Mouse (Mus musculus) neutrophil, adult 5-6 weeks (primary cell): ENCODE measurements around the gene Dolpp1. TPM values are rescaled to one million over a fixed set of nuclear protein-coding genes. Genes with fewer than 3 reads are reported as not detected.

Source experiments
- ATAC-seq: fragments of 151-379, 151-347 bp; 2 replicates; pipeline ENCODE4 v1.8.0; 2017; ENCODE audit warnings: mild to moderate bottlenecking, moderate TSS enrichment; ENCODE audit not compliant: insufficient number of reproducible peaks, poor library complexity, low FRiP score, severe bottlenecking; ENCODE audit errors: extremely low read depth
- total RNA-seq: library from RNA; stranded (forward); fragments of 200-1000 nt; gene quantifications from 2 replicates; pipeline ENCODE4 v1.2.3, GENCODE M21; 2017

Gene Dolpp1
- total RNA-seq, 1 experiment from 2014 or later, result 21.2 TPM

DNA sequence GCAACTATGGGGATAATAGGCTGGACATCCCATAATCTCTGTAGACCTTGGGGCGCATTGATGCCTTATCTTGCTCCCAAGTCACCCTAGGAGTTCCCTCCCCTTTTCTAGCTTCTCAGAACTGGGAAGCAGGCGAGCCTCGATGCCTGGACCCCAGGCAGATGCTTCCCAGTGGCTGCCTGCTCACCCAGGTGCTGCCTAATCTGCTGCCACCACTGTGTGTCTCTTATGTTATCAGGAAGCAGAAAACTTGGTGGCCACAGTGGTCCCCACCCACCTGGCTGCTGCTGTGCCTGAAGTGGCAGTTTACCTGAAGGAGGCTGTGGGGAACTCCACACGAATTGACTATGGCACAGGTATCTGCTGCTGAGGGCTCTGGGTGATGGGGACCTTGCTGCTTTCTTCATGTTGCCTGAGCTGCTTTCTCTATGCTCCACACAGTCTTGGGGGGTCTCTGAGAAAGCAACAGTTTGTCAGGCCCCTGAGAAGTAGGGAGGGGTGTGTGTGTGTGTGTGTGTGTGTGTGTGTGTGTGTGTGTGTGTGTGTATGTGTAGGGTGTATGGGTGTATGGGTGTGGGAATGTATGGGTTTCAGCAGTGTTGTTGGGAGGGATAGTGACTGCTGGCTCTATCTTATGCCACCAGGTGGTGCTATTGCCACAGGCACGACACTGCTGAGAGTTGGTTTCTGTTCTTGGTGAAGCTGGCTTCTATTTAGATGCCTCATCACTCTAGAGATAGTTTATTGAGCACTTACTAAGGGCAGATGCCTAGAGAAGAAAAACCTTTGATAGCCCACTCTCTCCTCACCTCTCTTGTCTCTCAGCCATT lies 43.5 kb downstream of the Dolpp1 start:
- peak; percentile 71 for ATAC-seq

DNA sequence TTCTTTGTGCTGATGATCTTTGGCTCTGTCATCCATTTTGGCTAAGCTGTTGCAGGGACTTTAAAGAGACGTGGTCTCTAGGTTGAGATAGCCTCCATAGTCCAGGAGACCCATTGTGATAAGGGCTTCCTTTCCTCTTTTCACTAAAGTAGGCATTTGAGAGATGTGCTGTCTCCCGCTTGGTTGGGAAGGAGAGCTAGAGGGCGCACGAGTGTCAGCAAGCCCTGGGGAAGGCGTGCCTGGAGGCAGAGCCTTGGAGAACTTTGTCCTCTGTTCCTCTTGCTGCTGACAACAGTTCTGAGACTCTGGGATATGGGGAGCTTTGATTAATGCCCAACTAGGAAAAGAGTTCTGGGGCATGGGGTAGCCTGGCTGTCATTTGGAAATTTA lies 44.1 kb downstream of the Dolpp1 start:
- no peak for ATAC-seq

DNA sequence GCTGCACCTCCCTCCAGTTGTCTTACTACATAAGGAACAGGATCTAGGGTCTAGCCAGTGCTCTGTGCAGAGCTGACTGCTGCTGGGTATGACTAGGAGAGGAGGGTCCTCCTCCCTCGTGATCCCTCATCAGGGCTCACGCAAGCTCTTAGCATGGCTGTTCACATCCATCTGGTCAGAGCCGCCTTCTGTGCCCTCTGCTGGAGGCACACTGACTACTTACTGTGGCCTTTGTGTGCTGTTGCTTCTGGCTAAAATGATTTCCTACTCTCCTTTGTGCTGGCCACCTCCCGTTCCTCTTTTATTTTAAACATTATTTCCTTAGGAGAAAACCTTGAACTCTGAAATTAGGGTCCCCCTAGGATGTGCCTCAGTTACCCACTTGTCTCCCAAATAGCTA lies 44.8 kb downstream of the Dolpp1 start:
- no peak for ATAC-seq

DNA sequence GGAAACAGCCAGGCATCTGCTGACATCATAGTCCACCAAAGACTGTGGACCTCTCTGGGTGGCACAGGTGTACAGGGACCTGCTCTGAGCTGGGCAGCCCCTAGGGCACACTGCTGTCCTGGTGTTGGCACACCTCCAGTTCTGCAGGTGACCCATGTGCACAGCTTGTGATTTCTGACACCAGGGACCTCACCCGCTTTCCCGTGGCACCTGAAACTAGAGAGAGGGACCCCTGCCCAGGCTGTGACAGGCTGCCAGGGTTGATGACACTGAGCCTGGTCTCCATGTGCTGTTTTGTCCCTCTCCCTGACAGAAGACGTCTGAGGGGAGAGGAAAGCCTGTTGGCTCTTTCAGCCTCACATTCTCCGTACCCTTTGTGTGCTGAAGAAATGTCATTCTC lies 45.7 kb downstream of the Dolpp1 start:
- ATAC-seq, result no peak

DNA sequence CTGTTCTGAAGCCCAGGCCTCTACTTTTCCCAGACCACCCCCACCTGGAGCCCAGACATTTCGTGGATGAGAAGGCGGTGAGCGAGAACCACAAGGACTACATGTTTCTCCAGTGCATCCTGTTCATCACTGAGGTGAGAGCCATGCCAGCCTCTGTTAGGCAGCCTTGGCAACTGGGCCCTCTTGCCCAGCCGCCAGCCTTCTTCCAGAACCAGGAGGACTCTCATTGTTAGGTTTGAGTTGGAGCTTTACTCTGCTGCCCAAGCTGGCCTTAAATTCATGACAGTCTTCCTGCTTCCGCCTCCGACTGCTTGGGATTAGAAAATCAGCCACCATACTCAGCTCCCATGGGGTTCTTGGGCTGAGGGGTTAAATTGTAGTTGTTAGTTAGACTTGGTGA lies 47.6 kb downstream of the Dolpp1 start:
- no peak for ATAC-seq

DNA sequence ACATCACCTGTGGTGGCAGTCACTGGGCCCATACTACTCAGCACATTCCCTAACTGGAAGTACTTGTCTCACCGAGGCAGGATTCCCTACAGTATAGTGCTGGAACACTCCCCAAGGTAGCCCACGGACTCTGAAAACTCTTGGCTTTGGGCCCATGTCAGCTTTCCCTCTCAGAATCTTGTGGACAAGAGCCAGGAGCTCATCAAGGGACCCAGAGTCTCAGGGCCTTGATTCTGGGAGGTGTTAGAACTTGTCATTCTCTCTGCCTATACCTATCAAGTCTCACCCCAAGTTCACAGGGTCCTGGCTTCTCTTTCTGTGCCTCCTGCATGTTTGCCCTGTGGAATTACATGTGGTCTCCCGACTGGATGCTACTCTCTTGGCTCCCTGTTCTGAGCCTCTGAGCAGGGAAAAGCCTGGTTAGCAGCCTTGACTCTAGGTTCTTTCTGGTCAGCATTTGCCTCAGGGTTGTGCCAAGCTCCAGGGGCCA lies 48.2 kb downstream of the Dolpp1 start:
- ATAC-seq, result no peak

DNA sequence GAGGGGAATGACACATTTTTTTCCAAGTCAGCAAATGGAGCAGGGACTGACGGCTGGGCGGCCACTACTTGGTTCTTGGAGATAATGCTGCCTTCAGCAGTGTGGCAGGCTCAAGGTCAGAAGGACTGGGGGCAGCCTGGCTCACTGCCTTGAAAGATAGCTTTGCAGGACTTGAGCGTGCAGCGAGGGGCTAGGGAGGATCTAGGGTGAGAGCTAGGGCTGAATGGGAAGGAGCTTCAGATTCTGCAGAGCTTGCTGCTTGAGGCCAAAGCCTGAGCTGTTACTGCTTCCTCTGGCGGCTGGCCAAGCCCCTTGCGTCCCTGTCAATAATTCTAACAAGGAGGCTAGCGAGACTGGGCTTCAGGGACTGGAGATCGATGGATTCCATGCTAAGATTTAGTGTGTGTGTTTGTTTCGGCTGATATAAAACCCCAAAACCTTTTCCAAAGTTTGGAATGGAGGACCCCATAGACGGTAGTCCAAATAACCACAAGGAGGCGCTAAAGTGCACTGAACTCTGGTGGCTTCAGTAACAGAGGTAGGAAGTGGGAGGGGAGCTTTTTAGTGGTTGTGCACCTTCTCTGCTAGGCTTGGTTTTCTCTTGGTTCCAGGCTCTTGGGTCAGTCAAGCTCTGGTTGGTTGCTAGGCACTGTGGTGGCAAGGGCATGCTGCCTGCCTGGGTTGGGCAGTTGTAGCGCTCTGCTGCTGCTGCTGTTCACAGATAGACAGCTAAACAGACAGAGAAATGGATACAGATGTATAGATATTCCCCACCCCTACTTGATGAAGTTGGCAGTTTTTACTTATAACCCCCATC lies 48.9 kb downstream of the Dolpp1 start:
- ATAC-seq, result peak; percentile 78

DNA sequence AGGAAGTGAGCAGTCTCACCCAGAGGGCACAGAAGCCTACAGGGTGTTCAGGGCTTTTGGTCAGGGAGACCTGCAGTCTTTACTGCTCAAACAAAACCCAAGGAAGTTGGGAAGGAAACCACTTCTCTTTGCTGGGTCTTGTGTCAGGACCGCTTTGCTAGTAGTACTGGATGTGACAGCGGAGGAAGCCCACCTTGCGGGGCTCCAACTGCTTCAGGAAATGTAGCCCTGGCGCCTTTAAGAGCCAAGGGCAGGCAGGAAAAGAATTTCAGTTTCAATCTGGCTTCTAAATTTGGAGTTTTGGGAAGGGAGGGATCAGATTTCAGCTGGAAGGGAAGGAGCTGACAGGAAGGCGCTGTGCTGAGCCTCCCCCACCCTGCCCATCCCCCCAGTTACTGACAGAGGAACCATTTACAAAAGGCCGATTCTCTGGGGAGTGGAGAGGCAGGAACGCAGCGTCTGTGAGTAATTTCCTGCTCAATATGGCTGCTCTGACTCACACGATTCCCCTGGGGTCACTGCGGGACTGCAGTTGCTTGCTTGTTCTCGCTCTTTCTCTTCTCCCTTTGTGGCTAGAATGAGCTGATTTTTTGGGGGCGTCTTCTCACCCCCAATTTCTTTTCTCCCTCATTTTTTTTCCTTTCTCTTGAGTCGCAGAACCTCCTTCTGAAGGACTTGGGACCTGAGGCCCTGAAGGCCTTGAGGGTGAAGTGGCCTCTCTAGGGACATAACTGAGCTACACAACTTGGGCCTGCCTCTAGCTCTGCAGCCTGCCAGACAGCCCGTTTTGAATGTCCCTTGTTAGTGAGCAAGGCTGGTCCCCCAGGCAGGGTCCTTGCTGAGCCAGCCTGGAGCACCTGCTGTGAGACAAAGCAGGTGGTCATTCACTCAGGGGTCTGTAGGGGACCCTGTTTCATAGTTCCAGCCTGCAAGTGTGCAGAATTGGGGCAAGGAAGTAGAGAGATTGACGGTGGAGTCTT lies 49.8 kb downstream of the Dolpp1 start:
- ATAC-seq, result peak; percentile 69

DNA sequence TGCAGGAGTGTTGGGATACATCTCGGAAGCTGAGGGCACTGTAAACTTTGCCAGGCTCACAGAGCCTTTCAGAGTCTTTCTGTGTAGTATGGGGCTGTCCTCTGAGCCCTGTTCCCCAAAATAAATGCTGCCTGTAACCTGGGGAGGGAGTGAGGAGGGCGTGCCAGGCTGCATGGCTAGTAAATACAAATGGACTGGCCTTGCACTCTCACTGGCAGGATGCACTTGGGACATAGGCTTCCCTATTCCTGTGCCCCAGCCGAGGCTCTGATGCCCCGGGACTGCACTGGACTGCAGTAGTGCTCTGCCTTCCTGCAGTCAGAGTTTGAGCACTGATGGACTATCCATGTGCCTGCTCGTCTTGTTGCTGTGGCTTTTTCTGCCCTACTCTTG lies 50.4 kb downstream of the Dolpp1 start:
- ATAC-seq, result no peak

DNA sequence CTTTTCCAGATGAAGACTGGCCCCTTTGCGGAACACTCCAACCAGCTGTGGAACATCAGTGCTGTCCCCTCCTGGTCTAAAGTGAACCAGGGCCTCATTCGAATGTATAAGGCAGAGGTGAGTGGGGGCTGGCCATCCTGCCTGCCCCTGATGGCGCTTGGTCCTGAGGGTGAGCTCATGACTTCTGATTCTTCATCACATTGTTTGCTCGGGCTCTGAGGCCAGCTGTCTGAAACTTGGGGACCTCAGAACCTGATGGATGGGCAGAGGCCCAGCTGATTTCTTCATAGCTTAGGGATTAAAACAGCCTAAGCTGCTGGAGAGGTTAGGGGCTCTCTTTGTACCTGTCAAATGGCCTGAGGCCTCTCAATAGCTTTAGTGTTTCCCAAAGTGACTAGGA lies 51.2 kb downstream of the Dolpp1 start:
- no peak for ATAC-seq

DNA sequence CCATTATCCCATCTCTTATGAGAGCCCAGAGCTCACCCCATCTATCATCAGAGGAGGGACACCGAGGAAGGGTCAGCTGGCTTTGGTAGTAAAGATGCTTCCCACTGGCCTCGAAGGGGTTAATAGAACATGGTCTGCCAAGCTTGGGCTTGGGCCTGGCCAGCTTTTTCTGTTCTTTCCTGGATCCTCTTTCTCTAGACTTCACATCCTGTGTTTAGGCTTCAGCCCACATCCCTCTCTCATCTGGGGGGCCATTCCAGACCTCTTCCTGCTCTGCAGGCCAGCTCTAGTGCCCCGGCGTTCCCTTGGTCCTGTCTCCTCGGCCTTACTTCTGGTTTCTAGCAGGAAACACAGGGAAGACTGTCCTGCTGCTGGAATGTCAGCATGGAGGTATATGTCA lies 52.0 kb downstream of the Dolpp1 start:
- no peak for ATAC-seq

DNA sequence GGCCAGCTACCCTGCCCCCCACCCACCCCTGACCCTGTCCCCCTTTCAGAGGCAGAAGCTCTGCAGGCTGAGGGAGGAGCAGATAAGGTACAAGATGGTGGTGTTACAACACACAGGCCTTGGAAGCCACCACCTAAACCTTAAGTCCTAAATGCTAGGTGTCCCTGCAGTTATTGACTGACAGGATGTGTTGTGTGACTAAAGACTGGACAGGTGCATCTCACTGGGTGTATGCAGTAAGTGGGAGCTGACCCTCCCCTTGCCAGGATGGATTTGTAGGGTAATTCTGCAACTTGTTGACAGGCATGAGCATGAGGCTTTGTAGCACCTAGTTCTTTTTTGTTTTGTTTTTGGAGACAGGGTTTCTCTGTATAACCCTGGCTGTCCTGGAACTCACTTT lies 52.4 kb downstream of the Dolpp1 start:
- ATAC-seq, result no peak

DNA sequence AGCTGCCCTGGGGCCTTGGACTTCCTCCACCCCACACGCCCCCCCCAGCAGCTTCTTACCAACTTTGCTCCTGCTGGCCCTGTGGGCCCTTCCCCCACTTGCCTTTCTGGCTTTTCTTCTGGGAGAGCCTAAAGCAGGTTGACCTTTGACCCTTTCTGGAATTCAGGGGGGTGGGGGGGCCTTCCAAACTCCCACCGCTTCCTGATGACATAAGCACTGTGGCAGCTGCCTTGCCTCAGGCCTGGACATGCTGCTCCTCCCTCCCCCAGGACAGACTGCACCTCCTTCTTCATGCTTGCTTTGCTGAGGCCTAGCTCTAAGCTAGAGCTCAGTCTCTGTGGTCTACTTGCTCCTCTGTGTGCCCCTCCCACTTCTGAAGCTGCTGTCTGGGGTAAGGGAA lies 53.3 kb downstream of the Dolpp1 start:
- ATAC-seq, result no peak

DNA sequence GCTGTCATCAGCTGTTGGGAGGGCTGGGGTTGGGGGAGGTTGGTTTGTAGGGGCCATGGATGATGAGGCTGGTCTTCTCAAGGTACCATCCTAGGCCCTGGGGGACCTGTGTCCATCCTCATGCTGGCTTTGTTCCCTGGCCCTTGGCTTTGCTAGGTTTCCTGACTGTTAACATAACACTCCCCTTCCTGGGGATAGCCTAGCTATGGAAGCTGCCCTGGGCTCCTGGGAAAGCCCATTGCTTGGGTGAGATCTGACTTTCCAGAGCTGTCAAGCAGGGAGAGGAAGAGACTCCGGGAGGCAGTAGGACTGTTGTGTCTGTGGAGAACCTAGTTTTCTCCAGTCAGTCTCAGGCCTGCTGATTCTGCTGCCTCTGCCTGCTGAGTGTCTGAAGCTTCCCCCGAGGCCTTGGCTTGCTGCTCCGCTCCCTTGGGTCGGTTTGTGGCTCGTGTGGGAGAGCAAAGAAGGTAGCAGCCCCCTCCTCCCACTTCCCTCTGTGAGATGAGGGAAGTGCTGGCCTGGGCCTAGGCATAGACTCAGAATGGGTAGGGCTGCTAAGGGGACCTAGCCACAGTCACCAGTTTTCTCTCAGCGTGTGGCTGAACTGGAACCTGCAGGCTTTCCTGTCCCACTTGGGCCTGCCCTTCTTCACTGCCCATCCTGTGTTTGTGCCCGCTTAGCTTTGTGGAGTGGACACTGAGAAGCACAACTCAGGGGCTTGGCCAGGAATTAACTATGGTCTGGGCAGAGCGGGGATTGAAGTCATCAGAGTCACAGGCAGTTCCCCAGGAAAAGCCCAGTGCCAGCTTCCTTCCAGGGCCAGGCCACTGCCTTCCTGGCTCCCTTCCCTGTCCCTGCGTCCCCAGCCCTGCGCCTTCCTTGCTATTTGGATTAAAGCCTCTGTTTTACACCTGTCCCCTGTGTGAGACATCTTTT lies 55.1 kb downstream of the Dolpp1 start:
- no peak for ATAC-seq

DNA sequence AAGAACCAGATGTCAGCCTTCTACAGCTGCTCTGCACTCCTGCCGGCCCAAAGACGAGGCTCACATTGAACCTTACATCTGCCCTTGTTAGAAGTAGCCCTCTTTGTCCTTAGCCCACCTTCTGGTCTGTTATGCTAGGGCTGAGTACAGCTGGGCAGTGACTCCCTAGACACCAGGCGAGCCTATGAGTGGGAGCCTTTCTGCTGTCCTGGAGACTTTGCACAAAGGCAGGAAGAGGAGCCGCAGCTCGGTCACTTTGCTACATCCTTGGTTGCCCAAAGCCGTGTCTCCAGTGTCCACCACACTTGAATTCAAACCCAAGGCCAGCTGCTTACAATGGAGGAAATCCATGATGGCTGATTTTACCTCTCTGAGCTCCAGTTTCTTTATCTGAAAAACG lies 56.3 kb downstream of the Dolpp1 start:
- ATAC-seq, result no peak
